Mouse (Mus musculus) limb, embryonic 10.5 days (tissue): ENCODE results near the gene Ddx31. TPM values are rescaled to one million over a fixed set of nuclear protein-coding genes. Genes with fewer than 3 reads are reported as not detected.
A peak's percentile ranks its signal among the peaks of the same experiment; 100 is the strongest.

ENCODE experiments used
- DNase-seq: peaks from one replicate; pipeline ENCODE4 v3.0.0-alpha.2; 2017; ENCODE audit warnings: low spot score
- H3K27ac ChIP-seq: fragments of 300-500 bp; sonication (generic); 2 replicates; pipeline ENCODE4 v1.5.1; 2016; ENCODE audit warnings: mild to moderate bottlenecking
- H3K27me3 ChIP-seq: fragments of 300-500 bp; sonication (generic); 2 replicates; pipeline ENCODE4 v1.6.1; 2016; ENCODE audit warnings: low read depth, mild to moderate bottlenecking; ENCODE audit not compliant: poor library complexity, severe bottlenecking
- H3K36me3 ChIP-seq: fragments of 300-500 bp; sonication (generic); 2 replicates; pipeline ENCODE4 v1.6.1; 2016; ENCODE audit warnings: mild to moderate bottlenecking, moderate library complexity
- H3K4me1 ChIP-seq: fragments of 300-500 bp; sonication (generic); 2 replicates; pipeline ENCODE4 v1.6.1; 2016
- H3K4me3 ChIP-seq: fragments of 300-500 bp; sonication (generic); 2 replicates; pipeline ENCODE4 v1.5.1; 2016; ENCODE audit warnings: mild to moderate bottlenecking, moderate library complexity
- H3K9me3 ChIP-seq: fragments of 300-500 bp; sonication (generic); replicated peaks from 2 replicates; pipeline ENCODE4 v1.6.1; 2016; ENCODE audit warnings: mild to moderate bottlenecking
- WGBS: fragments of 180-500 bp; shearing (Covaris S2); methylation state at CpG from one replicate; pipeline ENCODE4 v1.1.7; 2016; 5-methylcytosine and 5-hydroxymethylcytosine counted together
- polyA plus RNA-seq: library from polyadenylated mRNA; unstranded; fragments of >200 nt; fragmentation: Nextera tagmentation; extraction: Ambion mirVana; gene quantifications from 2 replicates; pipeline ENCODE4 v1.2.1, GENCODE M21; 2016

The Ddx31 gene
- polyA plus RNA-seq, 1 experiment from 2014 or later = 23.6 TPM

GRCm38 (mm10) chr2:28836181-28836940, 3.8 kb upstream of the Ddx31 start:
- Histone ChIP-seq H3K27ac (no peak overlapping the region), H3K4me1 (peaks cover 18% of the 10 kb centered on the region), H3K4me3 (no peak overlapping the region), H3K36me3 (peaks cover 59% of the 10 kb centered on the region), H3K27me3 (no peaks in the 10 kb centered on the region), H3K9me3 (no peaks in the 10 kb centered on the region)
- WGBS = 91% methylated on average over 3 of the region's 3 CpGs
- DNase-seq = no peak

DNA sequence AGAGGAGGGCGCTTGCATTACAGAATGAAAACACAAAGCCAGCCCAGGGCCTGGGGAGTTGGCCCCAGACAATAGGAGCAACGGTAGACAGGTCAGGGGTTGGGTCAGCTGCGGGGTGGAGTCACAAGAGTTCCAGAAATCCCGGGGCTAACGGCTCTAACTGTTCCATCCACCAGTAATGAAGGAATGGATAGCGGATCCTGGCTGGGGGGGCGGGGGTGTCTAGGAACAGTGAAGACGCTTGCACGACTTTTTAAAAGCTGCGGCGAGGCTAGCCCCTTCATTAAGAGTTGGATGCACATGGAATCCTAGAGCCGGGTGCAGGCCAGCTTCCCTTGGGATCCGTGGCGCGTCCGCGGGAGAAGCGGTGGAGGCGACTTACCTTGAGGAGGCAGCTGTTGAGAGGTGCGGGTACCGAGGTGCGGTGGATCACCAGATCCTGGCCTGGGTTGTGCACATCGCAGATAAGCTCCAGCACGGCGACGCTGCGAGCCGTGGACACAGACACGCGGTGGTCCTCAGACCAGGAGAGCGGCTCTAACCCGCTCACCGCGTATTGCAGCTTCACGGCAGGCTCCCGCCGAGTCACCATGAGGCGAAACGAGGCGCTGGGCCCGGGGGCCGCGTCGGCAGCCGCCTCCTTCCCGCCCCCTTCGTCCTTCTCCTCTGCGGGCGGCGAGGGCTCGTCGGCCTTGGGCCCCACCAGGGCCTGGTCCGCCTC, 545 bp upstream of the Ddx31 start:
- H3K9me3 ChIP-seq = no peaks in the 10 kb centered on the region
- peak overlapping the region; percentile 87 for H3K4me3 ChIP-seq
- no peaks in the 10 kb centered on the region for H3K27me3 ChIP-seq
- H3K36me3 ChIP-seq = peaks cover 35% of the 10 kb centered on the region
- no peak for DNase-seq
- peak overlapping the region; percentile 95 for H3K27ac ChIP-seq
- under 1% methylated on average over 53 of the region's 53 CpGs for WGBS
- H3K4me1 ChIP-seq = peaks cover 28% of the 10 kb centered on the region

- H3K27ac ChIP-seq = no peak overlapping the region
- H3K4me1 ChIP-seq = peaks cover 28% of the 10 kb centered on the region
- DNase-seq = no peak
- no peaks in the 10 kb centered on the region for H3K9me3 ChIP-seq
- WGBS = 84% methylated on average over 3 of the region's 3 CpGs
- H3K36me3 ChIP-seq = peaks cover 40% of the 10 kb centered on the region
- no peaks in the 10 kb centered on the region for H3K27me3 ChIP-seq
- H3K4me3 ChIP-seq = peak overlapping the region; percentile 87
Observed at GRCm38 (mm10) chr2:28842042-28842441, 1.8 kb downstream of the Ddx31 start.

DNA sequence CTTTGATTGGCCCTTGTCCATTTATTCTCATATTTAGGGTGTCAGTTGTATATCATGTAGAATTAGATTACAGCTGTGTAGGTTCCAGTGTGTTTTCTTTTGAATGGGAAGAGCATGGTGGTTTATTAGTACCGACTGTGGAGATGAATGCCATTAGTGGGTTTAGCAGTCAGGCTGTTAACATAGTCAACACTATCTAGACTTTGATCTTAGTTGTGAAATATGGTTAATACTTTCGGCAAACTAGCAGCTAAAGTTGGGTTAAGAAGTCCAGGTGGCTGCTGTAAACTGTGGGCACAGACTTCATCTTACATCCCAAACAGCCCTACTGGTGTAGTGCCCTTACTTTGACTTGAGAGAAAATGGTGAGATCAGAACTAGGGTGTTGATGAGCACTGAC, 8.7 kb downstream of the Ddx31 start:
- no peaks in the 10 kb centered on the region for H3K9me3 ChIP-seq
- H3K4me3 ChIP-seq = no peak overlapping the region
- H3K4me1 ChIP-seq = no peaks in the 10 kb centered on the region
- DNase-seq = no peak
- H3K27ac ChIP-seq = no peak overlapping the region
- no peaks in the 10 kb centered on the region for H3K27me3 ChIP-seq
- WGBS = 89% methylated on average over 2 of the region's 2 CpGs
- H3K36me3 ChIP-seq = peaks cover 91% of the 10 kb centered on the region

- no peak overlapping the region for H3K27ac ChIP-seq
- WGBS = 93% methylated on average over 3 of the region's 3 CpGs
- H3K9me3 ChIP-seq = no peaks in the 10 kb centered on the region
- no peaks in the 10 kb centered on the region for H3K27me3 ChIP-seq
- peaks cover 90% of the 10 kb centered on the region for H3K36me3 ChIP-seq
- no peak overlapping the region for H3K4me3 ChIP-seq
- no peaks in the 10 kb centered on the region for H3K4me1 ChIP-seq
- DNase-seq = no peak
Observed at GRCm38 (mm10) chr2:28852594-28852993, 12.4 kb downstream of the Ddx31 start.

DNA sequence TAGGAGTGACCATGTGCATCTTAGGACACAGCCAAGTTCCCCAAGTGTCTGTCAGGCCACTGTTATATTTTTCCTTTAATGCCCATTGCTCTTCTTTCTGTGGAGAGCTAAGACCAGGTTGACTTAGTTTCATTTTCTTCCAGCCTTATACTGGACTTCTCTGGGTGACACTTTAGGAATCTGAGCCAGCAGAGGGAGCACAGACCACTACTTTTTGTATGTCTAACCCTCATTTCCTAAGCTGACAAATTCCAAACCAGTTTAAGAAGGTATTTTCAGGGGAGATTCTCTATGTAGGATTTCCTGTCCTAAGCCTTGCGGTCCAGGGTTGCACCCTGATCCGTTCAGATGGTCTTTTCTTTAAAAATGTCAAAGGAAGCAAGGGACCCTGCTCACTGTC, 15.6 kb downstream of the Ddx31 start:
- Histone ChIP-seq H3K4me1 (no peaks in the 10 kb centered on the region), H3K27ac (no peak overlapping the region), H3K4me3 (no peak overlapping the region), H3K9me3 (no peaks in the 10 kb centered on the region), H3K36me3 (peaks cover 90% of the 10 kb centered on the region), H3K27me3 (no peaks in the 10 kb centered on the region)
- 94% methylated on average over 2 of the region's 2 CpGs for WGBS
- DNase-seq = no peak

DNA sequence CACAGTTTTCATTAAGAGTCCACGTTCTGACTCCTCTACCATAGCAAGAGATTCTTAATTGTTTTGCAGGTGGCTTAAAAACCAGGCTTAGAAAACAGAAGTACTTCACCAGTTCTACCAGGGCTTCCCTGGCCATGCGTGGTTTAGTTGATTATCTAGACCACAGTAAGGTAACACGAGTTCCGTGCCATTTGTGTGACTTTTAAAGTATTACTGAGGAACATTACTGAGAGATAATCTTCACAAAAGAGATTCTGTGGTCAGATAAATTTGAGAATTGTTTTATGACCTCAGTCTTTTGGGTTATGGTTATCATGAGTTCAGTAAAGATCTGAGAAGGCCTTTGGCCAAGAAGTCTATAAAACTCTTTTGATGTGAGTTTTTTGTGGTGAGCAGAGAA, 19.1 kb downstream of the Ddx31 start:
- no peak for DNase-seq
- H3K4me3 ChIP-seq = no peak overlapping the region
- H3K4me1 ChIP-seq = no peaks in the 10 kb centered on the region
- no peak overlapping the region for H3K27ac ChIP-seq
- H3K36me3 ChIP-seq = peaks cover 97% of the 10 kb centered on the region
- 91% methylated on average over 4 of the region's 4 CpGs for WGBS
- H3K9me3 ChIP-seq = no peaks in the 10 kb centered on the region
- H3K27me3 ChIP-seq = no peaks in the 10 kb centered on the region

GRCm38 (mm10) chr2:28860678-28861423, 20.6 kb downstream of the Ddx31 start:
- no peak overlapping the region for H3K27ac ChIP-seq
- no peak overlapping the region for H3K4me3 ChIP-seq
- no peaks in the 10 kb centered on the region for H3K27me3 ChIP-seq
- no peak for DNase-seq
- no peaks in the 10 kb centered on the region for H3K9me3 ChIP-seq
- H3K4me1 ChIP-seq = no peaks in the 10 kb centered on the region
- 94% methylated on average over 8 of the region's 8 CpGs for WGBS
- H3K36me3 ChIP-seq = peaks cover 98% of the 10 kb centered on the region

DNA sequence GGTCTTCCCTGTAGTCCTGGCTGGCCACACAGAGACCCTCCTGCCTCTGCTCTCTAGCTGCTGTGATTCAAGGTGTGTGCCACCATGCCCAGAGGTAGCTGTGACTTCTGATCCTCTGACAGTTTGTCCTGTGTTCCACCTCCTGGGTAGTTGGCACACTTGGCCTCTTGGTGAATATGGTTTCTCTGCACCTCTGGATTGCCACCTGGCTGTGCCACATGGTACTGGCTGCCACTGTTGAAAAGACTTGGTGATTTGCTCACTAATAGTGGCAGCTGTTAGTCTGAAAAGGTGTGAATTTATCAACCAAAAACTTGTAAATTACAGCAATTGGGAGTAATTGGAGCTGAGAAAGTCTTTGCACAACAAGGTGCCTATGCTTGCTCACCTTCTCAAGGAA, 23.7 kb downstream of the Ddx31 start:
- no peak overlapping the region for H3K4me3 ChIP-seq
- H3K9me3 ChIP-seq = no peaks in the 10 kb centered on the region
- H3K4me1 ChIP-seq = no peaks in the 10 kb centered on the region
- no peak overlapping the region for H3K27ac ChIP-seq
- DNase-seq = no peak
- peaks cover 99% of the 10 kb centered on the region for H3K36me3 ChIP-seq
- H3K27me3 ChIP-seq = no peaks in the 10 kb centered on the region

- Histone ChIP-seq H3K9me3 (no peaks in the 10 kb centered on the region), H3K27ac (no peak overlapping the region), H3K4me3 (no peak overlapping the region), H3K36me3 (peaks cover 73% of the 10 kb centered on the region), H3K27me3 (no peaks in the 10 kb centered on the region), H3K4me1 (no peaks in the 10 kb centered on the region)
- WGBS = 71% methylated on average over 7 of the region's 7 CpGs
- DNase-seq = no peak
Observed at GRCm38 (mm10) chr2:28867495-28867894, 27.3 kb downstream of the Ddx31 start.

- 88% methylated on average over 11 of the region's 11 CpGs for WGBS
- Histone ChIP-seq H3K27me3 (no peaks in the 10 kb centered on the region), H3K36me3 (peaks cover 65% of the 10 kb centered on the region)
Observed at GRCm38 (mm10) chr2:28875554-28875953, 35.3 kb downstream of the Ddx31 start.

GRCm38 (mm10) chr2:28881275-28881674, 41.1 kb downstream of the Ddx31 start:
- 93% methylated on average over 3 of the region's 3 CpGs for WGBS
- DNase-seq = no peak
- H3K27me3 ChIP-seq = no peaks in the 10 kb centered on the region
- no peaks in the 10 kb centered on the region for H3K9me3 ChIP-seq
- peaks cover 79% of the 10 kb centered on the region for H3K36me3 ChIP-seq
- H3K4me3 ChIP-seq = no peak overlapping the region
- H3K27ac ChIP-seq = no peak overlapping the region
- no peaks in the 10 kb centered on the region for H3K4me1 ChIP-seq

More at GRCm38 (mm10) chr2:28875554-28875953, 35.3 kb downstream of the Ddx31 start:
- no peak for DNase-seq
- no peaks in the 10 kb centered on the region for H3K4me1 ChIP-seq
- H3K4me3 ChIP-seq = no peak overlapping the region
- no peak overlapping the region for H3K27ac ChIP-seq
- no peaks in the 10 kb centered on the region for H3K9me3 ChIP-seq

DNA sequence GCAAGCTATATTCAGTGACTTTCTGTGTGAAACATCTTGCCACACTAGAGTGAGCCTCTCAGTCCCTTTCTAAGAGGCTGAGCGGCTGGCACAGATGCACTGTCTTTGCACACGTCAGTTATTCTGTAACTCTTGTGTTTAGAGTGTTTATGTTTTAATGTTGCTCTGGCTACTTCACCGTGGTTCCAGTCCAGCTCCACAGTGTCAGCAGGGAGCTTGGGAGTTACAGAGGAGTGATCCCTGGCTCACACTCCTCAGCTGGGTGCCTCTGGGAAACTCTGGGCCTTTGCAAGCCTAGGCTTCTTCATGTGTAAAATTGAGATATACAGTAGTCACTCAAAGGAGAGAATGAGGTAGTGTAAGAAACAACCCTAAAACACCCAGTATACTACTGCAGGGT, 41.8 kb downstream of the Ddx31 start:
- Histone ChIP-seq H3K4me3 (no peak overlapping the region), H3K27me3 (no peaks in the 10 kb centered on the region), H3K4me1 (no peaks in the 10 kb centered on the region), H3K36me3 (peaks cover 79% of the 10 kb centered on the region), H3K9me3 (no peaks in the 10 kb centered on the region), H3K27ac (no peak overlapping the region)
- DNase-seq = no peak
- WGBS = 91% methylated on average over 3 of the region's 3 CpGs
